Mouse (Mus musculus): Measurements from ENCODE around the gene Ucn2.

- TF ChIP-seq CTCF (IDR thresholded peaks at IDR 0.05; ENCODE audit: control insufficient read depth, insufficient read depth, insufficient replicate concordance, low read depth, low read length) (no peak), POLR2A (IDR thresholded peaks at IDR 0.05; ENCODE audit: control insufficient read depth, low read depth, low read length) (peak; percentile 69)
Measured at GRCm38 (mm10) chr9:108991428-108992084, 5.7 kb downstream of the Ucn2 start, which contains the start of gene Pfkfb4.

All from testis, adult 2 months (tissue).